Mouse (Mus musculus): ENCODE results near the gene Rptor.

- TF ChIP-seq POLR2A (IDR thresholded peaks at IDR 0.05; ENCODE audit: extremely low read depth, insufficient read depth, low read length) (no peak), CTCF (IDR thresholded peaks at IDR 0.05; ENCODE audit: extremely low read depth, insufficient read depth, low read length) (no peak)
Measured at GRCm38 (mm10) chr11:119847569-119847968, 244.9 kb downstream of the Rptor start.
